Mouse (Mus musculus) heart, adult 10 weeks (tissue): ENCODE data around the gene Adm2. TPM values are rescaled to one million over a fixed set of nuclear protein-coding genes. Genes with fewer than 3 reads are reported as not detected.

Experiments
- polyA plus RNA-seq: library from polyadenylated mRNA; stranded (reverse); fragments of 350-450 nt; fragmentation: Illumina TruSeq; extraction: RNeasy Lipid Tissue Mini Kit (QIAGEN cat#74804); gene quantifications from one replicate; pipeline ENCODE4 v1.2.3, GENCODE M21; 2014; ENCODE audit warnings: low read depth, low replicate concordance

The Adm2 gene
- not detected for polyA plus RNA-seq

DNA sequence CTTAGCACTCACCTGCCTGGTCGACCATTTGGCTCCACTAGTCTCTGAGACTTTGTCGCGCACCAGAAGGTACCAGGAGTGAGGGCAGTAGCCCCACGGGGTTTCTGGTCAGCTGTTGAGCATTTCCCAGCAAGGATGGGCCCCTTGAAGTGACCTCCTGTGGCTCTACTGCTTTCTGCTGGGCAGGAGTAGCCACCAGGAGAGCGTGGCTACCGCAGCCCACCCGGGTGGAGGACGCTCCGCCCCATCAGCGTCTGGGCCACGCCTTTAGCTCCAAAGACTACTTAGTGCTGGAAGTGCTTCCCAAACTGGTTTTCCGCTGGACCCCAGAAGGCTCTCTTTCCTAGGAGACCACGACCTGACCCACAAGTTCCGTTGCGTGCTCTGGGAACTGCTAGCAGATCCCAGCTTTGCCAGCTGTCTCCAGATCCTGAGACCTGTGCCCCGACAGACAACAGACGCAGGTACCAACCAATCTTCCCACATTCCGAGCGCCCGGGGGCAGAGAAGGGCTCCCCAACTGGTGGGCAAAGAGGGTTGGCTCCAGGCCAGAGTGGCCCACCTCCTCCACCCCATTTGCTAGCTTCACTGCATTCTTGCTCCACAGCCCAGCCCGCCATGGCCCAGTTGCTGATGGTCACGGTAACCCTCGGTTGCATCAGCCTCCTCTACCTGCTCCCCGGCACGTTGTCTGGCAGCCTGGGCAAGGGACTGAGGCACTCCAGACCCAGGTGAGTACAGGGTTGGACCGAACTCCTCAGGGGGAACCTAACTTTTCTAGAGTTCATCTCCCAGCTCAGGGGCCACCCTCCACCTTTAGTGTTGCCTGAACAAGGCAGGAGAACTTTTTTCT is at the start of gene Adm2:
TSS of gene Adm2 (plus strand) at position 51 of the 853 bp plus-strand sequence.

DNA sequence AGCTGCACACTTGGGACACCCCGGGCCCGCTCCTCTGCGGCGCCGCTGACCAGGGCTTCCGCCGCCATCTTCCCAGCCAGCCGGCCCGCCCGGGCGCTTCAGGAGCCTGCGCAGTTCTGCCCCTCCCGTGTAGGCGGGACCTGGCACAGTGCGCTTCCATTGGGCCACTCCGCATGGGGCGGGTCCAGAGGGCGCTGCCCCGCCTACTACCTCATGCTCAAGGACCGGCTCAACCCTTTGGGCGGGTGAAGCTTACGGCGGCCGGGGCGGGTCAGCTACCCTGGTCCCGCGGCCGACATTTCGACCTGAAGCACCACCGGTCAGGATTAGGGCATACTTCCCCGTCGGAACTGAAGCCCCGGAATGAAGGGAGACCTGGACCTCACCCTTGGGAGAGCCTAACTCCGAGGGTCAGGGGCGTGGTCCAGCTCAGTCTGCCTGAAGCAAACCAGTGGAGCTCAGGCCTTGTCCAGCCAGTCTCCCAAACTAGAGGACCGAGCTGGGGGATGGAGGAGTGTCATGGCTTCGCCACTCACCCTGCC is 7.3 kb upstream of the Adm2 start, which contains the start of gene Sbf1:
TSS of gene Sbf1 (minus strand) at position 122 of the 542 bp plus-strand sequence.

DNA sequence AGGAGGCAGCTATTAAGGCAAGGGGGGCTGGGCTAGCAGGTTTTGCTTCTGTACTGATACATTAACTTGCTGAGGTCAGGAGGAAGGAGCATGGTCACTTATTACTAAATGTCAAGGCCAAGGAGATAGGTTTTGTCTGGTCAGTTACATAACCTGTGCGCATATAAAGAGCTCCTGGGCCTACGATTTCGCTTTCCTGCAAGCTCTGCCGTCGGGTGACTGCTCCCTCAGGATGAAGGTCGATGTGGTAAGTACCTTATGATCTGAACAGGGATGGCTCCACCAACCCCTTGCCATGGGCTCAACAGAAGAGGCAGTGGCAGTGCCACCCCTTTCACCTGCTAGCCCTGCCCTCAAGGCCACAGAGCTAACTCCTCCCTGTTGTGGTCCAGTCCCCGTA is 11.8 kb downstream of the Adm2 start, which contains the start of gene Miox:
TSS of gene Miox (plus strand) at position 128 of the 400 bp plus-strand sequence.

DNA sequence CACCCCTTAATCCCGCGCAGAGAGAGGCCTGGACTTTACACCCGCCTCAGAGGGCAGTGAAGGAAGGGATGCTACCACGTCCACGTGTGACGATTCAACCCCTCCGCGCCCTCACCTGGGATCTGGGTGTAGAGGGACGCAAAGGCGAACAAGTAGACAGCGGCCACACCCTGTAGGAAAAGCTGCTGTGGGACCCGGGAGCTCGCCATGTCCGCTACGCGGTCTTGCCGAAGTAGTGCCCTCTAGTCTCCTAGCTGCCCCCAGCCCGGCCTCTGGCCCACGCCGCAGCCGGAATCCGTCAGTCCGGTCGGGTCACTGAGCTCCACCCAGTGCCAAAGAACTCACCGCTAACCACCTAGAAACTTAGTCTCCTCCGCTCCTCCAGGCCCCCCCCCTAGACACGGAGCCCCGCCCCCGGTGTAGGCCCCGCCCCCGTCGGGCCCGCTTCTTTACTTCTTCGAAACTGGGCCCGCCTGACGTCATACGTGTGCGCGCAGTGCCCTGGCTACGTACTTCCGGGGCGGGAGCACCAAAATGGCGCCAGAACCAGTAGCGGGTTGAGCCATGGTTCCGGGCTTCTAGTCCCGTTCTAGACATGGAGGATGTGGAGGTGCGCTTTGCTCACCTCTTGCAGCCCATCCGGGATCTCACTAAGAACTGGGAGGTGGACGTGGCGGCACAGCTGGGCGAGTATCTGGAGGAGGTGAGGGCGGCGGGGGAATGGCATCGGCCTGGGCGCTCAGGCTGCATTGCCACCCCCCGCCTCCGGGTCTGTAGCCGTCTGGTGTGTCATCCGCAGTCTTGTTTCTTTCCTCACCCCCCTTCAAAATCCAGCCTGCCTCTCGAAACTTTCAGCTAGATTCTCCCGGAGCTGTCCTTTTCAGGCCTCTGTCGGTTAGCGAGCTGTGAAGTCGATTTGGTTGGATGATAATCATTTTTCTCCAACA is 33.0 kb downstream of the Adm2 start, which contains the start of the genes Lmf2 and Ncaph2:
TSS of gene Lmf2 (minus strand) at position 419 of the 947 bp plus-strand sequence.
TSS of gene Ncaph2 (plus strand) at position 479 of the 947 bp plus-strand sequence.

DNA sequence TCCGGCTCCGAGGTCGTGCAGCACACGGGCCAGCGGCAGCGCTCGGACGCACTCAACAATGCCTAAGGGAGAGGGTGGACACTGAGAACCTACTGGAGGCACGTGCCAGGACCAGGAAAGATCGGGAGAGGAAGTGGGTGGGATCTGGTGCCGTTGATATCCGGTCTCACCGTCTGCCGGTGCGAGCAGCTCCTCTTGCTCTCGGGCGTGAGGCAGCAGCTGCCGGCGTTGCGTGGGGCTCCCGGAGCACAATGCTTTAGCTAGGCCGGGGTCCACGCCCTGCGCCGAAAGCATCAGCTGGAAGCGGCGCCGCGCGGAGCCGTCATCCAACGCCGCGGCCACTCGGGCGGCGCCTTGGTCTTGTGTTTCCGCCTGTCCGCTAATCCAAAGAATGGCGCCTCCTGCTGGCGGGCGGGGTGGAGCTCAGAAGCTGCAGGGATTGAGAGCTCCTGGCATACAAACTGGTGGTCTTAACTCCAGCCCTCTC is 51.3 kb downstream of the Adm2 start, which contains the start of gene Sco2:
TSS of gene Sco2 (minus strand) at position 85 of the 487 bp plus-strand sequence.

Other genes with a start within 250 kb of the Adm2 start
- 42.8 TPM for gene Trabd, start 247.6 kb upstream of the Adm2 start, polyA plus RNA-seq
- 18.2 TPM for gene Selenoo, start 233.6 kb upstream of the Adm2 start, polyA plus RNA-seq
- 9.0 TPM for gene Tubgcp6, start 199.6 kb upstream of the Adm2 start, polyA plus RNA-seq
- 12.0 TPM for gene Hdac10, start 194.0 kb upstream of the Adm2 start, polyA plus RNA-seq
- gene Mapk12, start 182.0 kb upstream of the Adm2 start, polyA plus RNA-seq = 34.4 TPM
- 3.5 TPM for gene Mapk11, start 173.1 kb upstream of the Adm2 start, polyA plus RNA-seq
- gene Plxnb2, start 141.9 kb upstream of the Adm2 start, polyA plus RNA-seq = 81.6 TPM
- 16.5 TPM for gene Dennd6b, start 126.2 kb upstream of the Adm2 start, polyA plus RNA-seq
- gene Ppp6r2, start 111.2 kb upstream of the Adm2 start, polyA plus RNA-seq = 49.4 TPM
- gene Sbf1, start 7.4 kb upstream of the Adm2 start, polyA plus RNA-seq = 45.0 TPM
- not detected for gene Miox, start 11.7 kb downstream of the Adm2 start, polyA plus RNA-seq
- gene Lmf2, start 32.9 kb downstream of the Adm2 start, polyA plus RNA-seq = 25.2 TPM
- 46.5 TPM for gene Ncaph2, start 33.0 kb downstream of the Adm2 start, polyA plus RNA-seq
- gene Sco2, start 51.1 kb downstream of the Adm2 start, polyA plus RNA-seq = 23.0 TPM
- gene Tymp, start 54.3 kb downstream of the Adm2 start, polyA plus RNA-seq = 0.86 TPM
- gene Odf3b, start 56.6 kb downstream of the Adm2 start, polyA plus RNA-seq = 2.5 TPM
- not detected for gene Klhdc7b, start 62.2 kb downstream of the Adm2 start, polyA plus RNA-seq
- gene Syce3, start 87.8 kb downstream of the Adm2 start, polyA plus RNA-seq = not detected
- 568 TPM for gene Cpt1b, start 103.1 kb downstream of the Adm2 start, polyA plus RNA-seq
- 1.8 TPM for gene C730034F03Rik, start 106.9 kb downstream of the Adm2 start, polyA plus RNA-seq
- gene Gm44502, start 107.0 kb downstream of the Adm2 start, polyA plus RNA-seq = 1.3 TPM
- gene Chkb, start 107.2 kb downstream of the Adm2 start, polyA plus RNA-seq = 106 TPM
- gene Mapk8ip2, start 131.2 kb downstream of the Adm2 start, polyA plus RNA-seq = 0.10 TPM
- gene Arsa, start 154.7 kb downstream of the Adm2 start, polyA plus RNA-seq = 13.2 TPM
- gene Shank3, start 176.9 kb downstream of the Adm2 start, polyA plus RNA-seq = 24.1 TPM
- gene Acr, start 245.6 kb downstream of the Adm2 start, polyA plus RNA-seq = not detected